Mouse (Mus musculus) heart, adult 8-10 months (tissue): Measurements from ENCODE around the gene Furin. TPM values are rescaled to one million over a fixed set of nuclear protein-coding genes. Genes with fewer than 3 reads are reported as not detected.
"Not testable (repeated sequence)": the region's sequence is repeated elsewhere in the genome, so short reads cannot be mapped to it uniquely, and the experiment has no call there.

Experiments
- DNase-seq: peaks from one replicate; pipeline ENCODE4 v3.0.0; 2022; ENCODE audit warnings: low spot score
- total RNA-seq, 4 experiments: library from RNA; stranded (reverse); gene quantifications; 2 replicates each; pipeline ENCODE4 v1.2.4; 2022

Furin gene
- total RNA-seq, 4 experiments from 2014 or later: 91.9 to 122 (median 99.2) TPM

DNA sequence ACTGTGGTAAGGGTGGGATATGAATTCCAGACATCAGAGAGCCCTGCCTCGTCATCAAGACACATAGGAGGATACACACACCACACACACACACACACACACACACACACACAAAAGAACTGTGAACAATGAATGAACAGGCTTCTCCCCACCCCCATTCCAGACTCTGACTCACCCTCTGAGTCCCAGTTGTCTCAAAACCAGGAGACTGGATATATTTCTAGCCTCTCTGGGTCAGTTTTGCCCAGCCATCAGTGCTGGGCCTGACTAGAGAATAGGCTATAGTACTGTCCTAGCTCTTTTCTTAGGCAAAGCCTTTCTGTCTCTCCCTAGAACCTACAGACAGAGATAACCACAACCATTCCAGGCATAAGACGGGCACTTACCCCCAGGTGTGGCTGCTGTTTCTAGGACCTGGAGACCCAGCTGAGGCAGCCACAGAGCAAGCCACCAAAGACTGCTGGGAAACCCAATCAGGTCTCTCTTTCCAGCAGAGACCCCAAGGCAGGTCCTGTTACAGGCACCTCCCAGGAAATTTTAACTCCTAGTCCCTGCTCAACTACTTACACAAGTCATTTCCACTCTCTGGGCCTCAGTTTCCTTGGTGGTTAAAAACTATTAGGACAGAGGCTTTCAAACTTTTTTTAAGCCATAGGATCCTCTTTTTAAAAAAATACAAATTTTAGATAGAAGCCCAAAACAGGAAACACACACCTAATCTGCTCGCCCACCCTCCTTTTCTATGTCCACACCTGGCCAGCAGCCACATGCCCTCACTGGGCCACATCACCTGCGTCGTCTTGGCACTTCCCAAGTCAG is 4.0 kb downstream of the Furin start:
- no peak for DNase-seq

DNA sequence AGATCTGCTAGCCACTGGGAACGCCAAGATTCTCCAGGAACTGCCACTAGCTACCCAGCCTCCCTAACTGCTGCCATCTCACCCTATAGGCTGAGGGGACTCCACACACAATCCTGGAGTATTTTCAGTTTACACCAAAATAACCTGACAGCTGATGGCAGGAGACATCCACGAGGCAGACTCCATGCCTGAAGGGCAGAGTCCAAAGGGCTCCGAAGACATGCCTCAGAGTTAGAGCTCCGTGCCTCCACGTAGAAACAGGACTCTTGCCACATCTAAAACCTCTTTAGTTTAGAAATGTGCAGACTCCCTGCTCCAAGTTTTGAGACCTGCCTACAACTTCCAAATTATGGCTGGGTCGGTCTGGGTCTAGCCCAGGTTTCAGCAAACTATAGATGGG is 4.7 kb downstream of the Furin start:
- no peak for DNase-seq

DNA sequence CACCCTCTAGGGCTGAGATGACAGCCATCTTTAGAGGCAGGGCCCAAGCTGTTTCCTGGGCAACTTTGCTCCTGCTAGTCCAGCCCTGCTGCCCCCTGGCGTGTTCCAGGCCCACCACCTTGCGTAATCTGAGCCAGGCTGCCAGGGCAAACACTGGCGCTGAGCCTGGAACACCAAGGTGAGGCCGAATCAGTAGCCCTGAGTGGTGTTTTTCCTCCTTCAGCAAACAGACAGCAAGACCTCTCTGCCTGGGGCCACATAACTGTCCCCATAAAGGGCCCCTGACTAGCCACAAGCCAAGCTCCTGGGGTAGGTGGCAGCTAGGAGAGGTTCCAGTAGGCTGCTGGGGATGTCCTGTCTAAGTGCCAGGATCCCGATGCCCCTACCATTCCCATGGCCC is 5.1 kb downstream of the Furin start:
- DNase-seq: peak; percentile 35

DNA sequence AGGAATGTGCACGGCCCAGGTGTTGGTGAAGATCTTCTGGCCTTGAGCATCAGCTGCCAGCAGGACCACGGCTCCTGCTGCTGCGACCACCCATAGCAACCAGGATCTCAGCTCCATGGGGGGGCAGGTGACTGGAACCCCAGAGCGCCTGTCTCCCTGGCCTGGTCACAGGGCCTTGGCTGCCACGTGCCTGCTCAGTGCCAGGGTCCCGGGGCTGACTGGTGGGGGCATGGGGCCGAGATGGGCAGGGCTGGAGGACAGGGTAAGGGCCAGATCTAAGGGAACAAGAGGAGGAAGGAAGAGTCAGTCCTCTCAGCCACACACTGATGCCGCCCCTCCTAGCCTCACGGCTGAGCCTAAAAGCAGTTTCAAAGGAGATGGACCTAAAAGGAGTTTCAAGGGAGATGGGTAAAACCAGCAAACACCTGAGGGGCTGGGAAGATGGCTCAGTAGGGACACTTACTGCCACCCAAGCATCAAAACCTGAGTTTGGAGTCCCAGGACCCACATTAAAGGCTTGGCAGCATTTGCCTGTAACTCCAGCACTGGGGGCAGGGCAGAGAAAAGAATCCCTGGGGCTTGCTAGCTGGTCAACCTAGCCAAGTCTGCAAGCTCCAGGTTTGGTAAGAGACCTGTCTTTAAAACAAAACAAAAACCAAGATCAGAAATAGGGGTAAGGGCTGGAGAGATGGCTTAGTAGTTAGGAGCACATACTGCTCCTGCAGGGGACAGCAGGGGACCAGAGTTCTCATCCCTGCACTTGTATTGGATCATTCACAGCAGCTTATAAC is 6.4 kb downstream of the Furin start:
- DNase-seq: no peak

DNA sequence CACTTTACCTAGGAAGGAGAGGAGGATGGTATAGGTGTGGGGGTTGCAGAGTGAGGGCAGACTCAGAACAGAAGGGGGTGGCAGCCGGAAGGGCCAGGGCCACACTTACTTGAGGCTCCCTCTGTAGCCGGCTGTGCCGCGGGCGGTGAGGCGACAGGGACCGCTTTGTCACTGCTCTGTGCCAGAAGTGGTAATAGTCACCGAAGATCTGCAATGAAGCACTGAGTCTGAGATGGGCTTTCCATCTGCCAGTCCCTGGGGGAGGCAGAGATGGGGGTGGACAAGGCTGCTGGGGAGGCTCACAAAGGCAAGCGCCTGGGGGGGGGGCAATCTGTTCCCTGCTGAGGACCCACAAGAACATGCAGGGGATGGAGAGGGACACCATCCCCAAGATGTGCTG is 7.2 kb downstream of the Furin start:
- DNase-seq: no peak

DNA sequence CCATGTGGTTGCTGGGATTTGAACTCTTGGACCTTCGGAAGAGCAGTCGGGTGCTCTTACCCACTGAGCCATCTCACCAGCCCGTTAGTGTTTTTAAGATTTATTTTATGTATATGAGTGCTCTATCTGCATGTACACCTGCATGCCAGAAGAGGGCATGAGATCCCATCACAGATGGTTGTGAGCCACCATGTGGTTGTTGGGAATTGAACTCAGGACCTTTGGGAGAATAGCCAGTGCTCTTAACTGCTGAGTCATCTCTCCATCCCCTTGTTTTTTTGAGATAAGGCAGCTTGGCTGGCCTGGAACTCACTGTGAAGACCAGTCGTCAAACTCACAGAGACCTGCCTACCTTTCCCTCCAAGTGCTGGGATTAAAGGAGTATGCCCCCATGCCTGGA is 8.8 kb downstream of the Furin start:
- DNase-seq: not testable (repeated sequence)

DNA sequence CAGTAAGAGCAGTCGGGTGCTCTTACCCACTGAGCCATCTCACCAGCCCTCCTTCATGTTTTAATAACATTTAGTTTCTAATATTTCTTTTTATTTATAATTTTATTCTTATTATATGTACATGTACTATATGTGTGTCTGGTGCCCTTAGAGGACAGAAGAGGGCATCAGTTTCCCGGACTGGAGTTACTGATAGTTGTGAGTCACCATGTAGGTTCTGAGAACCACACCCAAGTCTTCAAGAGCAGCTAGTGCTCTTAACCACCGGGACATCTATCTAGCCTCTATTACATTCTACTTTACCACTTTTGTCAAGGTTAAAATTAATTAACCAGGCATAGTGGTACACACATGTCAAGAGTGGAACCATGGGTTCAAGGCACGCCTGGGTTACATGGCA is 10.6 kb downstream of the Furin start:
- no peak for DNase-seq

DNA sequence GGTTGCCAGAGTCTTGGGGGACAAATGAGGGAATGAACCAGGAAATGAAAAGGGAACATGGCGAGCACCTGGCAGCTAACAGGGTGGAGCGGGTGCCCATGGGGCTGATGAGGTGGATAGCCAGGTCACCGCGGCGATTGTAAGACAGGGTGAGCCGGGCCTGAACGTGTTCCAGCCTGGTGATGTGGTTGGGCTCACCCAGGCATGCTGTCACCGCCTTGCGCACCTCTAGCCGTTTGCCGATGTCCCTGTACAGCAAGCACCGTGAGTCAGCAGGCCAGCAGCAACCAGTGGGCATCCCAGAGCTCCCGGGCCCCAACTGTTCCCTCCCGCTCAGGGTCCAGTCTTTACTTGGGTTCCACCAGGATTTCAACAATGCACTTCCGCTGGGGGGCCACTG is 13.1 kb downstream of the Furin start:
- DNase-seq: no peak

DNA sequence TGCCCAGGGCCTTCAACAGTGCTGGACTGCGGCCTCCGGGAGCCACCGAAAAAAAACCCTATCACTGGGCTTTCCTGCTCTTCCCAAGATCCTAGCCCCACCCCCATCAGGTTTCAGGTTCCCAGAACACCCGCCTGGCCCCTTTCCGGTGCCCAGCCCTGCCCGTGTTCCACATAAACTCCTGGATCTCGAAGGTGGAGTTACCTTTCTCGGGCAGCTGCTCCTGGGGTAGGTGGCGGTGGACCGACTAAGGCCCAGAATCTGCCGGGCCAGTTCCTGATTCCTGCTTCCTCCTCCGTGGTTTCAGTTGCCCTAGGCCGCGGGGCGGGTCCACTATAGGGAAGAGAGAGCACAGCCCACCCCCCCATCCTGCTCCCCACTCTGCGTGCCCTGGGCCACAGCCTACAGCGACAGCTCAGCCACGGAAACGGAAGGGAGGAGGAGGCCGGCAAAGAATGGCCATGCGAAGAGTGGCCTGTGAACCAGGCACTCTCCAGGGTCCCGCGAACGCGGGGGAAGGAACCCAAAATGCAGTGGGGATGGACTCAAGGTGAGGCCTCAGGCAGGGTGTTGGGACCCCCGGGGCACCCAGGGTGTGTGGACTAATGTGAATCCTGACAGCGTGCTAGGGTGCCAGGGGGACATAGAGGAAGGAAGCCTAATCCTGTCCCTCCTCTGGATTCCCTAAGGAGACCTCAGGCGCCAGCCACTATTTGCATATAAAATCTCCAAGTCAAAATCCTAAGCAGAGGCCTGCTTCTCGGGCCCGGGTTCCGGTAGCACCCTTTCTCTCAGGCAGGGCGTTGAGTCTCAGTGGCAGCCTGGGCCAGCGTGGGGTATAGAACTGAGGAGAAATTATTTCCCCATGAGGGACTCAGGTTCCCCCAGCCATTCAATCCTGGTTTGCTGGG is 17.3 kb downstream of the Furin start, which contains the start of gene Fes:
Gene Fes (minus strand): TSS at position 314 of the 911 bp plus-strand sequence.
- peak; percentile 84 for DNase-seq

DNA sequence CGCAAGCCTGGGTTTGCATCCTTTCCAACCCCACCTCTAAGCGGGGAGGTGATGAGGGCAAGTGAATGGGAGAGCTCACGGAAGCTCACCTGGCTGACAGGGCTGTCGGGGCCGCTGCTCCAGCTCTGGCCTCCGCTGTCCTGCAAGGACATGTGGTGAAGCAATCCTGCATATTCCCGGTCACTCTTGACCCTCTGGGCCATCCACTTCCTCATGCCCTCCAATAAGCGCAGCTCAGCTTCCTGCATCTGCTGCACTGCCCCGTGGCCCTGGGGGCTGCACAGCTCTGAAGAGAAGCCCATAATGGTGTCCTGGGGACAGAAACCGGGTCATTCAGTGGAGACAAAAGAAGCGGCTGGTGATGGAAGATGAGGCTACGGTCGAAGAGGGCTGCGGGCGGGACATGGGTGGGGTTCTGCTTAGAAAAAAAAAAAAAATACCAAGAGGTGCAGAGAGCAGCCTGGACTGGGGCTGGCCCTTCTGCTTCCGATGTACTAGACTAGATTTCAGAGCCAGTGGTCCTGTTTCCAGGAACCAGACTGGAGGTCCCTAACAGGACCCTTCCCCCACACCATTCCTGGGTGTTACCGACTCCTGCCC is 18.1 kb downstream of the Furin start:
- DNase-seq: peak; percentile 29

DNA sequence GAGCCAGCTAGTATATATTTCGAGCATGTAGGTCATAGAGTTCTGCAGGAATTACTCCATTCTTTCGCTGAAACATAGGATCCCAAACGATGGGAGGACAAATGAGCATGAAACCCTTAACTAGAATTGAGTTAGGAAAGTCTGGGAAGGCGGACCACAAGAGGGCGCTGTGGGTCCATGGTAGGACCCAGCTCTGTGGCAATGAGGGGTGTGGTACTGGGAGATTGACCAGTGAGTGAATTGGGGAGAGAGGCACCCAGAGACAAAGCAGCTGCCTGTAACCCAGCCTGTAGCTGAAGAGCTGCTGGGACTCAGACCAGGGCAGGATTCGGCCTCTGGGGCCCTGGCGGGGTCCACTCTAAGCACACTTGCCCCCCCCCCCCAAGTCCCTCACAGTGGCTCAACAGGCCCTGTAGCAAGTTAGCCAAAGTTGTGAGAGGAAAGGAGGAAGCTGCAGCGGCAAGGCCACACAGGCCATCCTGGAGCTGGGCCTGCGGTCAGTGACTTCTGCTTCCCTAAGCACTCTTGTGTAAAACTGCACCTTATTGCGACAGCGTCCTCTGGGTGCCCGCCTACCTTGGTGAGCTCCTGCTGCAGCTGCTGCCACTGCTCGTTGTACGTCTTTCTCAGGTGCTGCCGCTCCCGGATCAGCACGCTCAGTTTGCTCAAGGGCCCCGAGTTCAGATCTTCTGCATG is 18.9 kb downstream of the Furin start:
- DNase-seq: peak; percentile 93

DNA sequence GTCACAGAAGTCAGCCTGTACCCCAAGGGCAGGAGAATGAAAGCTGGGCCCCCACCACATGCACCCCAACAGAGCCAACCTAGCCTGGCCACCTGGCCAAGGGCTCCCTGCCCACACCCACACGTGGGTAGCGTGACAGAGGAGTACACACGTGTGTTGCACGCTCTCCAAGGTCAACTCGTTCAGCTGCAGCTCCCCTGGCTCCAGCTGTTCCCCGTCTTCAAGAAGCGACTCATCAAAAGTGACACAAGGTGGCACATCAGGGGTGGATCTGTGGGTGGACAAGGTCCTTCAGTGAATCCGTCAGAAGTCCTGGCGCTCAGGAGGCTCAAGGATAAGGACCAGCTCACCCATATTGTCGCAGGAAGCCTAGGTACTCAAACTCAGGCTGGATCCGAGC is 22.3 kb downstream of the Furin start:
- DNase-seq: no peak

DNA sequence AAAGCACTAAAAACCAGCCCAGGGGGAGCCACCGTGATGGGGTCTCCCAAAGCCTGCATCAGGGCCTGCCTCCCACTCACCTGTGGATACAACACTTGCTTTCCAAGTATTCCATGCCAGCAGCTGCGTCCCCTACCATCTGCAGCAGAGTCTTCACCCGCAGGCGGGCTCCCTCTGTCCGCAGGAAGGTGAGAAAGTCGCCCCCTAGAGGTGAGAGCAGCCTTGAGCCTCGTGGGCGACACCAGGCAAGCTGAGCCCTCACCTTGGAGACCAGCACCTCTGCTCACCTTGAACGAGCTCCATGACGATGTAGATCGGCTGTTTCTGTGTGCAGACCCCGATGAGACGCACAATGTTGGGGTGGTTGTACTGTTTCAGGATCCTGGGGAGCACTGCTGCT is 25.7 kb downstream of the Furin start:
- DNase-seq: no peak

DNA sequence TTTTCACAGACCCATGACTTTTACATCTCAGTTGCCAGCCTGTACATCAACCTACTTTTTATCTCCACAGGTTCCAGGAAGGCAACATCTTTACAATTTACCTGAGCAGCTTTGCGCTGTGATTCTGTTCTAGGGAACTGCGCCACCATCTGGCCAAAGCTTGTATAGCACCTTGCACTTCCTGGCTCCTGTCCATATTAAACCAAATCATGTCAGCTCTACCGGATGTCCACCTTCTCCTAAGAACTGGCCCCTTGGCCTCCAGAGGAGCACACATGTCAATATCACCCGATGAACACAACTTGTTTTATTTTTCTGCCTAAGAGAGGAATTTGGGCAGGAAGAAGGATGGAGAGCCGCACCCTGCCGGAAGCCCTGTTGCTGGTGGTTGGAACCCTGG is 27.8 kb downstream of the Furin start:
- DNase-seq: peak; percentile 49

DNA sequence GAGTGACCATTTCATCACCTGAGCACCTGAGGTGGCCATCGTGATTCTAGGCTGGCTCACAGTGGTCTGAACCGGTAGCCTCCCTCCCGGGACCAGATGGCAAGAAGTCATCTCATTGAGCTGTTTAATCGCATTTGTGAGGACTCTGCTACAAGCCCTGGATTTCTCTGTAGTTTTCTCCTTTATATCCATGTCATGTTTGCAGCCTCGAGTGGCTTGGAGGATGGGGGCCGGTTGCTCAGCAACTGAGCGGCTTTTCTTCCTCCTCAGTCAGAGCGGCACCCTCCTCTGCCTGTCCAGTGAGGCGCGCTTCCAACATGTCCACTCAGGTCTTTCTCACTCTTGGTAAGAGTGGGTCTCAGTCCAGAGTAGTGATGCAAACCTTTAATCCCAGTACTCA is 29.0 kb downstream of the Furin start:
- no peak for DNase-seq

DNA sequence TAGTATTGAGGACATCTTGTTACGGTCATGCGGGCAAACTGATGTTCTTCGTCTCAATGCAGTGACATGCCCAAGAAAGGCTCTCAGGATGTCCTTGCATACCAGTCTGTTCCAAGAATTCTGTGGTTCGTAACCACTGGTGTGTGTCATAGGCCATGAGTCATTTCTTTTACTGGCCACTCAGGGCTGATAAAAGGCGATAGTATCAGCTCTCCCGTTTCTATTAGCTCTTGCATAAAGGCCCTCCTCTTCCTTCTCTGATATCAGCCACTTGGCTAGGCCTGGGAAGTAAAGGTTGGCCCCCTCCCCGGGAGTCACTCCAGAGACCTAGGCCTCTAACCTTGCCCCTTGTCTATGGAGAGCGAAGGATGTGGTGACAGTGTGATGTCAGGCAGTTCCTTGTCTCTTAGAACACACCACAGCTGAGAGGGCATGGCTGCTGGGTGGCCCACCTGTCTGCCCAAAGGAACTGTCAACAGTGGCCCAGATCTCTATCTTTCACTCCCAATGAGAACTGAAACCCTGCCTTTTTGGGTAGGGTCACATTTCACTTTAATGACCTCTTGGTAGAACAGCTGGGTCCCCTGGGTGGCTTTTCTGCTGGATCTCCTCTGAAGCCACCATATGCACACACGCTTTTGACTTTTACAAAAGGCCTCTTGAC is 29.7 kb downstream of the Furin start:
- no peak for DNase-seq

DNA sequence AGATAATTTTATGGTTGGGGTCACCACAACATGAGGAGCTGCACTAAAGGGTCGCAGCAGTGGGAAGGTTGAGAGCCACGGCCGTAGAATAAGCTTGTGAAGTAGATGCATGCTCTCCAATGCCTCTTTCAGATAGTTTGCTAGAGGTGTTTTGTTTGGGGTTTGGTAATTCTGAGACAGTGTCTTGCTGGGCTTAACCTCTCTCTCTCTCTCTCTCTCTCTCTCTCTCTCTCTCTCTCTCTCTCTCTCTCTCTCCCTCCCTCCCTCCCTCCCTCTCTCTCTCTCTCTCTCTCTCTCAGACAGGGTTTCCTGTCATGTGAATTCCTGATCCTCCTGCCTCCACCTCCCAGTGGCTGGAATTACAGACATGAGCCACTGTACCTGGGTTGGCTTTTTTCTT is 30.5 kb downstream of the Furin start:
- DNase-seq: no peak

DNA sequence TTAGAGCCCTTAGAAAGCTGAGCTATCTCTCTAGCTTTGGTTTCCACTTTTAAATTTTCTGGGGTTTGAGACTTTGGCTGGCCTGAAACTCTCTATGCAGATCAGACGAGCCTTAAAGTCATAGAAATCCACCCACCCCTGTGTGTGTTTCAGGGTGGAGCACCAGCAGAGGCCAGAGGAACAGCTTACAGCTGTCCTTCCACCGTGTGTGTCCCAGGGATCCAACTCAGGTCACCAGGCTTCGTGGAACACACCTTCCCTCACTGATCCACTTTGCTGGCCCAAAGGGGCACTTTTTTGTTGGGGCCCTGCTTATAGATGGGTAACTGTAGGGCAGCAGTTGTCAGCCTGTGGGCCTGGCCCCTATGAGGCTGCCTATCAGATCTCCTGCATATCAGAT is 31.0 kb downstream of the Furin start:
- DNase-seq: no peak

DNA sequence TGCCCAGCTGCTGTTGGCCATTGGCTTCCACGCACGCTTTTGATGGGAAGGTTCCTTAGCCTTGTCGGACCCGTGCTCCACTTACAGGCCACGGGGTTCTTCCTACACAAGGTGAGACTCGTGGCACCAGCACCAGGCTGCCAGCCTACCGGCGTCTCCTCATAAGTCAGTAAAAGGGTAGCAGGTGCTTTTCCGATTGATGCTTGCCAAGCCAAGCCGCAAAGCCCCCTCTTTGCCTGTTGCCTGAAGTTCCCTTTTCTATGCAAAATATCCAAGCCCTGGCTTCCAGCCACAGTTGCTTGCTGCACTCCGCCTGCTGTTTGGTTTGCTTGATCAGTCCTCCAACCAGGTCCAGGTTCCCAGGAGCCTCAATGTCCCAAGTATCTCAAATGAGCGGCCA is 31.4 kb downstream of the Furin start:
- no peak for DNase-seq

DNA sequence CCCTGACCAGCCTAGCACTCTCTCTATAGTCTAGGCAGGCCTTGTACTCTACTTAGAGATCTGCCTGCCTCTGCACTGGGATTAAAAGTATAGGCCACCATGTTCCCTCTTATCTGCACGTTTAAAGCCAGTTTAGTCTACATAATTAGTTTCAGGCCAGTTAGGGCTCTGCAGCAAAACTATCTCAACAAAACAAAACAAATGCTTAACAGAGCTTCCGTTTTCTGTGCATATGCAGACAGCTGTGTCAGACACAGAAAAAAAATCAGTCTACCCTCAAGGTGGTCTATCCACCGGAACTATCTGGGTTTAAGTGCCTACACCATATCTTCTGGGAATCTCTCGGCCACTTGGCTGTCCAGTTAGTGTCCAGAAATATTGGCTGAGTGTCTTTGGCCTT is 31.9 kb downstream of the Furin start:
- DNase-seq: no peak
